Mouse (Mus musculus): ENCODE measurements around the gene Rsph1. TPM values are rescaled to one million over a fixed set of nuclear protein-coding genes. Genes with fewer than 3 reads are reported as not detected.
A peak's percentile ranks its signal among the peaks of the same experiment; 100 is the strongest.

Rsph1 gene
- total and polyA plus RNA-seq, 3 experiments: not detected

DNA sequence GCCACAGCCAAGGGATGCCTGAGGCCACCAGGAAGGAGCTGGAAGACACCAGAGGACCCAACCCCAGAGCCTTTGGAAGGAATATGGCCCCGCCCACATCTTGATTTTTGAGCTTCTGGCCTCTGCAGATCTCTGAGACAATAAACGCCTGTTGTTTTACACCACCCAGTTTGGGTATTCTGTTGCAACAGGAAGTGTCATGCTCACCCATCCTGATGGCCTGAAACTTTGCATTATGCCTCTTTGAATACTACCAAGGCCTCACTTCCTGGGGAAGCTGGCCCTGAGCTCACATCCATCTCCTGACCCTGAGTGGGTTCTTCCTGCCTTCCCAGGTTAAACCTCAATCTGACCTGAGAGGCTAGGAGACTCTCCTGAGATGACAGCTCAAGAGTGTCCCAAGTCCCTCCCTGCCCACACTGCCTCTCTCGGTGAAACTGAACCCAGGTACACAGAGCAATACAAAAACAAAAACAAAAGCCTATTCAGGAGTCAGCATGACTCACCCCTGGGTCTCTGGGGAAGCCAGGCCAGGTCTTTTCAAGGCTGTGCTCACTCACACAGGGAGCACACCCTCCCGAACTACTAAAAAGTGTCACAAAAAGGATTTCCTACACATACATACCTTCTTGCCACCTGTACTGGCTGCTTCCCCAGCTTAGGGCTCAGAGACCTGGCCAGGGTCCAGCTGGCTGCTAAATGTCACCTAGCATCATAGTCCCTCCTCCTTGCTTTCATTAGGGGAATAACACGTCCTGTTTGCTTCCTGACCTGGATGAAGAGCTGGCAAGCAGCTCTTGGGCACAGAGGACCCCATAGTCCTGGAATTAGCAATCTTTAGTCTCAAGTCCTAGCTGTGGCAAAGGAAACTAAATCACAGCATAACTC, 60.9 kb downstream of the Rsph1 start:
- no peak overlapping the region for H3K4me3 ChIP-seq (replicated peaks in 1 of 3; ENCODE audit: low read depth in 2 of 3, low read length in 2 of 3, poor library complexity in 1 of 3)
- no peak overlapping the region for H3K9ac ChIP-seq (ENCODE audit: insufficient read depth, low read depth)
- peaks cover 8 to 31% of the 10 kb centered on the region in 2 experiments for H3K4me1 ChIP-seq (ENCODE audit: control insufficient read depth in 1 of 2, insufficient read depth in 2 of 2)
- H3K36me3 ChIP-seq (replicated peaks in 1 of 2; ENCODE audit: control insufficient read depth in 1 of 2, insufficient read depth in 1 of 2, low read length in 1 of 2): no peaks in the 10 kb centered on the region
- H3K27ac ChIP-seq (ENCODE audit: insufficient read depth, low read depth): no peak overlapping the region
- TF ChIP-seq ZNF384 (IDR thresholded peaks at IDR 0.05; ENCODE audit: low read depth, low read length) (no peak), HCFC1 (IDR thresholded peaks at IDR 0.05; ENCODE audit: low read depth, low read length) (no peak), ZC3H11A (IDR thresholded peaks at IDR 0.05; ENCODE audit: low read depth, low read length) (no peak), ELF1 (IDR thresholded peaks at IDR 0.05; ENCODE audit: low read depth, low read length) (0 out of 2 replicates have a peak, but pooled peaks have one; percentile 29)
- H3K79me2 ChIP-seq (replicated peaks; ENCODE audit: control insufficient read depth, extremely low read depth, insufficient read depth, poor library complexity, severe bottlenecking): no peaks in the 10 kb centered on the region
- in situ Hi-C loops (cut with MboI; ENCODE audit: low pct_ligation_motif_present, low pct_unique_long_range_greater_than_20kb, low sequenced_read_pairs) (no loop called here), dilution Hi-C loops (cut with MboI; ENCODE audit: extremely low pct_ligation_motif_present, extremely low pct_unique_long_range_greater_than_20kb, low sequenced_read_pairs) (no loop called here)
- no peak overlapping the region for H3K4me2 ChIP-seq (ENCODE audit: insufficient read depth, low read depth, poor library complexity, severe bottlenecking)
- H3K9me3 ChIP-seq (replicated peaks; ENCODE audit: low read length): no peaks in the 10 kb centered on the region
- peak; percentile 29 for DNase-seq (ENCODE audit: extremely low read depth)
- H3K27me3 ChIP-seq (replicated peaks): no peaks in the 10 kb centered on the region

DNA sequence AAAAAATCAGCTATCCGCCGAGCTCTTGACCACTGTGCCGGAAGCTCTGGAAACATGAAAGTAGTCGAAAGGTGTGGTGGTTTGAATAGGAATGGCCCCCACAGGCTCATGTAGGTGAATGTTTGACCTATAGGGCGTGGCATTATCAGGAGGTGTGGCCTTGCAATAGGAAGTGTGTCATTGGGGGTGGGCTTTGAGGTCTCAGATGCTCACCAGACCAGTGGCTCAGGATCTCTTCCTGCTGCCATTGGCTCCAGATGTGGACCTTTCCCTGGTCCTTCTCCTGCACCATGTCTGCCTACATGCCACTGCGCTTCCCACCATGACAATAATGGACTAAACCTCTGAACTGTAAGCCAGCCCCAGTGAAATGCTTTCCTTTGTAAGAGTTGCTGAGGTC, 65.3 kb downstream of the Rsph1 start:
- dilution Hi-C loops (cut with MboI; ENCODE audit: extremely low pct_ligation_motif_present, extremely low pct_unique_long_range_greater_than_20kb, low sequenced_read_pairs): no loop called here
- no peak for TF ChIP-seq EP300 (IDR thresholded peaks at IDR 0.05; ENCODE audit: low read length)
- TF ChIP-seq MAX (IDR thresholded peaks at IDR 0.05; ENCODE audit: low read length): no peak

DNA sequence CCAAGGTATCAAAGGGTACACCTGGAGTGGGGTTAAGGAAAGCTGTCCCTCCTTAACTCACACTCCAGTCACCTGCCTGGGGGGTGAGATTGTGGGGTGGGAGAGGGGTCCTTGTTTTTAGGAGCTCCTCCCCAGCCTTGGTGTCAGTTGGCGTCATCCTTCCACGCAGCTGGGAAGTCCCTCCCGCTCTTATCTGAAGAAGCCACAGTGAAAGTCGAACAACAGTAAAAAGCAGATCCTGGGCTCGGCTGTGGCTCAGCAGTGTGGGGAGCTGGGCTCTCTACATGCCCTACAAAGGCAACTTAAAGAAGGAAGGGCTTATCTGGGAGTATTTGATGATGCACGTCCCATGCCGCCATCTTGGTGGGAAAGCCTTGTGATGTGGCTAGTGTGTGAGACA, 66.9 kb downstream of the Rsph1 start:
- no peaks in the 10 kb centered on the region for H3K36me3 ChIP-seq (replicated peaks in 1 of 2; ENCODE audit: control insufficient read depth in 1 of 2, insufficient read depth in 1 of 2, low read length in 1 of 2)
- dilution Hi-C loops (cut with MboI; ENCODE audit: extremely low pct_ligation_motif_present, extremely low pct_unique_long_range_greater_than_20kb, low sequenced_read_pairs) (no loop called here), in situ Hi-C loops (cut with MboI; ENCODE audit: low pct_ligation_motif_present, low pct_unique_long_range_greater_than_20kb, low sequenced_read_pairs) (no loop called here)
- H3K9me3 ChIP-seq (replicated peaks; ENCODE audit: low read length): no peaks in the 10 kb centered on the region
- TF ChIP-seq ETS1 (conservative IDR thresholded peaks at IDR 0.05; ENCODE audit: low read depth, low read length) (no peak), BHLHE40 (IDR thresholded peaks at IDR 0.05; ENCODE audit: low read depth, low read length) (no peak), MEF2A (IDR thresholded peaks at IDR 0.05; ENCODE audit: borderline replicate concordance, low read depth, low read length) (no peak), KAT2A (IDR thresholded peaks at IDR 0.05; ENCODE audit: insufficient replicate concordance, low read length) (no peak), TBP (conservative IDR thresholded peaks at IDR 0.05; ENCODE audit: low read depth, low read length) (no peak), IRF4 (IDR thresholded peaks at IDR 0.05; ENCODE audit: low read depth, low read length) (no peak), ZKSCAN1 (IDR thresholded peaks at IDR 0.05; ENCODE audit: borderline replicate concordance, low read depth, low read length) (no peak), POLR2A (IDR thresholded peaks at IDR 0.05; ENCODE audit: low read depth, low read length) (no peak), RAD21 (IDR thresholded peaks at IDR 0.05; ENCODE audit: low read depth, low read length) (no peak), SIN3A (IDR thresholded peaks at IDR 0.05; ENCODE audit: low read length) (no peak), MAFK (IDR thresholded peaks at IDR 0.05; ENCODE audit: insufficient replicate concordance, low read length) (no peak), E2F4 (IDR thresholded peaks at IDR 0.05; ENCODE audit: insufficient replicate concordance, low read depth, low read length) (no peak), MAZ (IDR thresholded peaks at IDR 0.05; ENCODE audit: low read depth, low read length) (no peak), CHD2 (IDR thresholded peaks at IDR 0.05; ENCODE audit: low read length) (no peak), SMC3 (IDR thresholded peaks at IDR 0.05; ENCODE audit: low read depth, low read length) (no peak), USF1 (IDR thresholded peaks at IDR 0.05; ENCODE audit: low read depth, low read length) (no peak)
- no peak overlapping the region for H3K27ac ChIP-seq (ENCODE audit: insufficient read depth, low read depth)
- peaks cover 5 to 20% of the 10 kb centered on the region in 2 experiments; a peak in 3 of 4 replicates for H3K4me1 ChIP-seq (ENCODE audit: control insufficient read depth in 1 of 2, insufficient read depth in 2 of 2)
- no peak overlapping the region for H3K4me2 ChIP-seq (ENCODE audit: insufficient read depth, low read depth, poor library complexity, severe bottlenecking)
- H3K79me2 ChIP-seq (replicated peaks; ENCODE audit: control insufficient read depth, extremely low read depth, insufficient read depth, poor library complexity, severe bottlenecking): no peaks in the 10 kb centered on the region
- H3K27me3 ChIP-seq (replicated peaks): peaks cover 7% of the 10 kb centered on the region
- no peak overlapping the region for H3K9ac ChIP-seq (ENCODE audit: insufficient read depth, low read depth)
- no peak overlapping the region for H3K4me3 ChIP-seq (replicated peaks in 1 of 3; ENCODE audit: low read depth in 2 of 3, low read length in 2 of 3, poor library complexity in 1 of 3)
- DNase-seq (ENCODE audit: extremely low read depth): no peak

More for the DNA sequence above, 65.3 kb downstream of the Rsph1 start:
- Histone ChIP-seq H3K4me1 (ENCODE audit: control insufficient read depth in 1 of 2, insufficient read depth in 2 of 2) (peaks cover 8 to 34% of the 10 kb centered on the region in 2 experiments), H3K79me2 (replicated peaks; ENCODE audit: control insufficient read depth, extremely low read depth, insufficient read depth, poor library complexity, severe bottlenecking) (no peaks in the 10 kb centered on the region), H3K36me3 (replicated peaks in 1 of 2; ENCODE audit: control insufficient read depth in 1 of 2, insufficient read depth in 1 of 2, low read length in 1 of 2) (no peaks in the 10 kb centered on the region), H3K4me2 (ENCODE audit: insufficient read depth, low read depth, poor library complexity, severe bottlenecking) (no peak overlapping the region), H3K9ac (ENCODE audit: insufficient read depth, low read depth) (no peak overlapping the region), H3K27me3 (replicated peaks) (peaks cover 7% of the 10 kb centered on the region), H3K9me3 (replicated peaks; ENCODE audit: low read length) (no peaks in the 10 kb centered on the region), H3K4me3 (replicated peaks in 1 of 3; ENCODE audit: low read depth in 2 of 3, low read length in 2 of 3, poor library complexity in 1 of 3) (no peak overlapping the region), H3K27ac (ENCODE audit: insufficient read depth, low read depth) (no peak overlapping the region)
- in situ Hi-C loops (cut with MboI; ENCODE audit: low pct_ligation_motif_present, low pct_unique_long_range_greater_than_20kb, low sequenced_read_pairs): no loop called here
- DNase-seq (ENCODE audit: extremely low read depth): no peak
